Mouse (Mus musculus): ENCODE measurements around the gene Gls. TPM values are rescaled to one million over a fixed set of nuclear protein-coding genes. Genes with fewer than 3 reads are reported as not detected.

Gls gene
- polyA plus RNA-seq, 1 experiment, result 9.8 TPM

DNA sequence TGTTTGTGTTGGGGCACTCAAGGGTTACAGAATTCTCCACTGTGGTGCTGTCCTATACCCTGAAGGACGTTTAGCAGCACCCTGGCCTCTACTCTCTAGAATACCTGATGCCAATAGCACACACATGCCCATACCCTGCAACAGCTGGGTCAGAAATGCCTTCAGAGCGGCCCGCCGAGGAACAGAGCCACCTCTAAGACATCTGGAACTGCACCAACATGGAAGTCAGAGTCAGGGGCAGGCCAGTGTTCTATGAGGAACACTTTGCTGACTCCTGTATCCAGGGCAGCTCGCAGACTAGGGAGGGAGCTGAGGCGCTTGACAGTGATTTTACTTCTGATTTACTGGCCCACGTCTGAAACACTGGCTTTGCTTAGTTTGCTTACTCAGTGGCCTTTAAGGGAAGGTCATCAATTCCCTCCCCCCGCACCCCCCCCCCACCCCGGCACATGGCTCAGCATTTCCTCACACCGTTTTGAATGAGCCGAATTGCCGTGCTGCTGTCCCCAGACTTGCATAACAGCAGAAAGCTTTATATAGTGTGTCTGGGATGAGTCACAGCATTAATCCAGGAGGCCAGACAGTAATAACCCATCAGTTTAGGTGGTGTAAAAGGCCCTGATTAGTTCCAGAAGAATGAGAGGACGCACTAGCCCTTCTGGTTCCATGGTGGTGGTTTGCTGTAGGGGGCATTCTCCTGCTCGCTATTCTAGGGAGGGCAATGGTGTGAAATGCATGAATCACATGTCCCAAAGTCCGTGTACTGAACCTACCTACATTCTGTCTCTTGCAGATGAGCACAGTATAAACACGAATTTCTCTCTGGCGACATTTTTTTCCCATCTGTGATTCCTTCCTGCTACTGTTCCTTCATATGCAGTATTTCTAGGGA lies 74.3 kb downstream of the Gls start:
- no peak for TF ChIP-seq POLR2A (IDR thresholded peaks at IDR 0.05; ENCODE audit: low read depth, low read length)
- TF ChIP-seq CTCF (IDR thresholded peaks at IDR 0.05; ENCODE audit: extremely low read depth, insufficient read depth, insufficient read length, insufficient replicate concordance), result no peak
- Histone ChIP-seq H3K36me3 (ENCODE audit: control insufficient read depth, insufficient read depth, low read length) (peaks cover 82% of the 10 kb centered on the region), H3K4me3 (ENCODE audit: extremely low read depth, insufficient read depth, insufficient read length) (no peak overlapping the region), H3K27ac (ENCODE audit: insufficient read depth, low read length) (no peak overlapping the region), H3K4me1 (ENCODE audit: control insufficient read depth, insufficient read depth, insufficient read length) (no peaks in the 10 kb centered on the region), H3K27me3 (ENCODE audit: control insufficient read depth, insufficient read depth, low read length) (no peaks in the 10 kb centered on the region)
- WGBS, result 89% methylated on average over 17 of the region's 17 CpGs
- no peak for DNase-seq (ENCODE audit: low read depth in 1 of 2, low spot score in 2 of 2)

DNA sequence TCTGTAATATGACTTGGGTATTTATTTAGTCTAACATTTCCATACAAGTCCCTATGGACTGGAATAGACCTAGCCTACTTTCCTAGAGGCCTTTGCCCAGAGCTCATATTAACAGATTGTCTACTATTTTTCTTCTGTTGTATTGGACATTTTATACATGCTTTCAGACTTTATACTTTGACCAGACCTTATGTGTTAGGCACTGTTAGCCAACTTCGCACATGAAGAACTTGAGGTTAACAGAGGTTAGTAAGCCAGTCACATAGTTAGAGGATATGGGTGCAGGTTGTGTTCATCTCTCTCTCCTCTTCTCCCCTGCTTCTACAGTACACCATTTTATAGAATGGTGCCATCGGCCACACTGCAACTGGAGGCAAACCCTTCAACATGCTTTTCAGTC lies 75.0 kb downstream of the Gls start:
- H3K4me3 ChIP-seq (ENCODE audit: extremely low read depth, insufficient read depth, insufficient read length), result no peak overlapping the region
- no peak for DNase-seq (ENCODE audit: low read depth in 1 of 2, low spot score in 2 of 2)
- no peaks in the 10 kb centered on the region for H3K27me3 ChIP-seq (ENCODE audit: control insufficient read depth, insufficient read depth, low read length)
- H3K36me3 ChIP-seq (ENCODE audit: control insufficient read depth, insufficient read depth, low read length), result peaks cover 83% of the 10 kb centered on the region
- no peak overlapping the region for H3K27ac ChIP-seq (ENCODE audit: insufficient read depth, low read length)
- WGBS, result 97% methylated on average over 2 of the region's 2 CpGs
- no peak for TF ChIP-seq POLR2A (IDR thresholded peaks at IDR 0.05; ENCODE audit: low read depth, low read length)
- H3K4me1 ChIP-seq (ENCODE audit: control insufficient read depth, insufficient read depth, insufficient read length), result no peaks in the 10 kb centered on the region

DNA sequence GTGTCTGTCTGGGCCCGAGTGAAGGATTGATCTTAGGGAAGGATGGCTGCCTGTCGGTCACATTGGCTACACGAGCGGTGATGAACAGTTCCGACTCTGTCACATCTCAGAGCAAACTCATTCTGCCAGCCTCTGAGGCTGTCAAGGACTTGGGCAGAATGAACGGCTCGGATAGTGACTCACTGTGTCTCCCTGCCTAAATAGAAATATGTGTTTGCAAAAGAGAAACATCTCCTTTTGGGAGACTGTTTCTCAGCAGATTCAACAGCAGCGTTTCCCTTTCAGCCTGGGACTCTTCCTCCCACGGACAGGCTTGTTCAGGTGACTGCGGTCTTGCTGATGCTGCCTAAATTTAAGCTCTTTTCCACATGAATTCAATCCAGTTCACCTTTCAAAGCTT lies 76.7 kb downstream of the Gls start:
- no peak for DNase-seq (ENCODE audit: low read depth in 1 of 2, low spot score in 2 of 2)
- no peaks in the 10 kb centered on the region for H3K4me1 ChIP-seq (ENCODE audit: control insufficient read depth, insufficient read depth, insufficient read length)
- TF ChIP-seq CTCF (IDR thresholded peaks at IDR 0.05; ENCODE audit: extremely low read depth, insufficient read depth, insufficient read length, insufficient replicate concordance) (no peak), POLR2A (IDR thresholded peaks at IDR 0.05; ENCODE audit: low read depth, low read length) (no peak)
- peaks cover 83% of the 10 kb centered on the region for H3K36me3 ChIP-seq (ENCODE audit: control insufficient read depth, insufficient read depth, low read length)
- H3K27me3 ChIP-seq (ENCODE audit: control insufficient read depth, insufficient read depth, low read length), result no peaks in the 10 kb centered on the region
- WGBS, result 95% methylated on average over 10 of the region's 10 CpGs
- H3K4me3 ChIP-seq (ENCODE audit: extremely low read depth, insufficient read depth, insufficient read length), result no peak overlapping the region
- H3K27ac ChIP-seq (ENCODE audit: insufficient read depth, low read length), result no peak overlapping the region

DNA sequence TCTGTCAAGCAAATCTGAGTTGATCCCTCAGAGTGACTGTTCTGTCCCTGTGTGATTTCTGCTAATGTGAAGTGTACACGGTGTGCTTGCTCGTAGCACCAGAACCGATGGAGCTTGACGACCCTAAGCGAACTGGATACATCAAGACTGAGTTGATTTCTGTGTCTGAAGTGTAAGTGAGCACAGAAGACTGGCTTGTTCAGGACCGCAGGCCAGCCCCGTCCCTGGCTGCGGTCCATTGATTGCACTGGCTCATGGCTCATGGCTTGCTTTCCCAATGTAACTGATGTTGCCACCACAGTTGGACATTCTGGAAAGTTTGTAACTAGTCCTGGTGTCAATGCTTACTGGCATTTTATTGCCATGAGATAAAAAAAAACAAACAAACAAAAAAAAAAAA lies 78.1 kb downstream of the Gls start:
- H3K4me3 ChIP-seq (ENCODE audit: extremely low read depth, insufficient read depth, insufficient read length), result no peak overlapping the region
- peaks cover 88% of the 10 kb centered on the region for H3K36me3 ChIP-seq (ENCODE audit: control insufficient read depth, insufficient read depth, low read length)
- H3K27ac ChIP-seq (ENCODE audit: insufficient read depth, low read length), result no peak overlapping the region
- no peaks in the 10 kb centered on the region for H3K27me3 ChIP-seq (ENCODE audit: control insufficient read depth, insufficient read depth, low read length)
- H3K4me1 ChIP-seq (ENCODE audit: control insufficient read depth, insufficient read depth, insufficient read length), result no peaks in the 10 kb centered on the region
- no peak for TF ChIP-seq CTCF (IDR thresholded peaks at IDR 0.05; ENCODE audit: extremely low read depth, insufficient read depth, insufficient read length, insufficient replicate concordance)
- no peak for TF ChIP-seq POLR2A (IDR thresholded peaks at IDR 0.05; ENCODE audit: low read depth, low read length)
- WGBS, result 97% methylated on average over 8 of the region's 8 CpGs
- no peak for DNase-seq (ENCODE audit: low read depth in 1 of 2, low spot score in 2 of 2)

DNA sequence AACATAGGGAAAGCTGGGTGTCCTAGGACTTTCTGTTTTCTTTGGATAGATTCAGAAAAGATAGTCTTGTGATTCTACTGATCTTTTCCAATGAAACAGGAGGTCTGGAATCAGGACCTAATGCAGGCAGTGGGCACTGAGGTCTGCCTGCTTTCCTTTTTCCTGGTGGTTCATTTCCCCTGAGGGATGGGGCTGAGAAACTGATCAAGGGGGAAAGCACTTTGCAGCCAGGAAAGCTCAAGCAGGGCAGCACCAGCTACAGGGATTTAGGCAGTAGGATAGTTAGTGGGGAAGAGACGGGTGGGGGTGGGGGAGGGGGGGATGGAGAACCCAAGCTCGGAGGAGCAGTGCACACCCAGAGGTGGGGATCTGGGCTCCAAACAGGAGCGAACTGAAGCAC lies 80.1 kb downstream of the Gls start:
- H3K27me3 ChIP-seq (ENCODE audit: control insufficient read depth, insufficient read depth, low read length), result no peaks in the 10 kb centered on the region
- no peak for DNase-seq (ENCODE audit: low read depth in 1 of 2, low spot score in 2 of 2)

DNA sequence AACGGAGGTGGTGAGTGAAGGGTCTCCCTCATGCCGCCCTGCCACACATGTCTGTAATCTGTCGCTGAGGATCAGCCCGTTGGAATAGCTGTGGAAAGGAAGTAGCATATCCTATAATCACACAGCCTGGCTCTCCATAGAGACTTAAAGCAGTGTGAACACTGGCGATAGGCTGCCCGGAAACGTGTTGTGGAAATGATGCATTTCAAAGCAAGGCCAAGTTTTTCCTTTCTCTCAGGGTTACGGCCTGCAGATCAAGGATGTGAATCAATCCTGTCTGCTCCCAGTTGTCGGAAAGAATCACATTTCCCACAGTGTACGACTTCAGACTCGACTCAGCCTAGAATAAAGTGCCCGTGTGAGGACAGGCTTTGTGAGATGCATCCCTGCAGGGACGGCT lies 80.7 kb downstream of the Gls start:
- Histone ChIP-seq H3K27ac (ENCODE audit: insufficient read depth, low read length) (no peak overlapping the region), H3K4me1 (ENCODE audit: control insufficient read depth, insufficient read depth, insufficient read length) (no peaks in the 10 kb centered on the region), H3K36me3 (ENCODE audit: control insufficient read depth, insufficient read depth, low read length) (peaks cover 90% of the 10 kb centered on the region), H3K27me3 (ENCODE audit: control insufficient read depth, insufficient read depth, low read length) (no peaks in the 10 kb centered on the region), H3K4me3 (ENCODE audit: extremely low read depth, insufficient read depth, insufficient read length) (no peak overlapping the region)
- TF ChIP-seq CTCF (IDR thresholded peaks at IDR 0.05; ENCODE audit: extremely low read depth, insufficient read depth, insufficient read length, insufficient replicate concordance) (no peak), POLR2A (IDR thresholded peaks at IDR 0.05; ENCODE audit: low read depth, low read length) (no peak)
- 94% methylated on average over 13 of the region's 13 CpGs for WGBS
- DNase-seq (ENCODE audit: low read depth in 1 of 2, low spot score in 2 of 2), result no peak

More for the DNA sequence above, 80.1 kb downstream of the Gls start:
- H3K36me3 ChIP-seq (ENCODE audit: control insufficient read depth, insufficient read depth, low read length), result peaks cover 89% of the 10 kb centered on the region
- no peak overlapping the region for H3K27ac ChIP-seq (ENCODE audit: insufficient read depth, low read length)
- 86% methylated on average over 3 of the region's 3 CpGs for WGBS
- no peaks in the 10 kb centered on the region for H3K4me1 ChIP-seq (ENCODE audit: control insufficient read depth, insufficient read depth, insufficient read length)
- no peak overlapping the region for H3K4me3 ChIP-seq (ENCODE audit: extremely low read depth, insufficient read depth, insufficient read length)
- TF ChIP-seq POLR2A (IDR thresholded peaks at IDR 0.05; ENCODE audit: low read depth, low read length), result no peak
- TF ChIP-seq CTCF (IDR thresholded peaks at IDR 0.05; ENCODE audit: extremely low read depth, insufficient read depth, insufficient read length, insufficient replicate concordance), result no peak

DNA sequence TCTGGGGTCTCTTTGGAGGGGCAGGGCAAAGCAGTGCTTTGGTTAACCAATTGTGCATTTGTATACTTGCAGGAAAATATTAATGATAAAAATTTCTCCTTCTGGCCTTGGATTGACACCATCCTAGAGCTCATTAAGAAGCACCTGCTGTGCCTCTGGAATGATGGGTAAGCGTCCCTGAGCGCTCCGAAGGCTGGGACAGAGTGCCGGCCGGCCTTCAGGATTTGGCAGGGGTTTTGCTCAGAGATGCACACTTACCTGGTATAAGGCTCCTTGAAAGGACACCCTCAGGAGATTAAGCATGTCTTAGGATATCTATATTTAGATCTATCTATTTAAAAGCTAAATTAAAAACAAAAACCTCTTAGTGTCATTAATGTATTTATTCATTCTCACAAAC lies 81.9 kb downstream of the Gls start:
- Histone ChIP-seq H3K4me3 (ENCODE audit: extremely low read depth, insufficient read depth, insufficient read length) (no peak overlapping the region), H3K27me3 (ENCODE audit: control insufficient read depth, insufficient read depth, low read length) (no peaks in the 10 kb centered on the region), H3K4me1 (ENCODE audit: control insufficient read depth, insufficient read depth, insufficient read length) (no peaks in the 10 kb centered on the region), H3K27ac (ENCODE audit: insufficient read depth, low read length) (peak overlapping the region; percentile 18; the same call in 1 of the 2 replicates), H3K36me3 (ENCODE audit: control insufficient read depth, insufficient read depth, low read length) (peaks cover 83% of the 10 kb centered on the region)
- DNase-seq (ENCODE audit: low read depth in 1 of 2, low spot score in 2 of 2), result no peak
- 96% methylated on average over 5 of the region's 5 CpGs for WGBS
- TF ChIP-seq CTCF (IDR thresholded peaks at IDR 0.05; ENCODE audit: extremely low read depth, insufficient read depth, insufficient read length, insufficient replicate concordance), result no peak
- no peak for TF ChIP-seq POLR2A (IDR thresholded peaks at IDR 0.05; ENCODE audit: low read depth, low read length)

Data from spleen, adult 2 months (tissue).